Mouse (Mus musculus): ENCODE measurements at regions not wholly inside any gene's neighbourhood (a gene's known extent, or its start where the extent isn't known, plus 50 kb on each side); places are given as distances from the start of the nearest gene placed in this dataset.

- 94% methylated on average over 6 of the region's 6 CpGs for WGBS
- peaks cover 9% of the 10 kb centered on the region; the same call in 1 of the 2 replicates for H3K4me1 ChIP-seq (ENCODE audit: control insufficient read depth, insufficient read depth, low read length)
- H3K27ac ChIP-seq (ENCODE audit: insufficient read depth, low read depth, low read length): no peak overlapping the region
- TF ChIP-seq CTCF (IDR thresholded peaks at IDR 0.05; ENCODE audit: insufficient read depth, low read depth, low read length): no peak
- TF ChIP-seq POLR2A (IDR thresholded peaks at IDR 0.05; ENCODE audit: insufficient read depth, low read depth, low read length): no peak
- no peak overlapping the region for H3K4me3 ChIP-seq (ENCODE audit: insufficient read depth, low read depth, low read length)
These were observed 268.5 kb downstream of the Gadd45g start for GRCm38 (mm10) chr13:52114962-52115361.

GRCm38 (mm10) chr13:52116241-52116640 lies 269.8 kb downstream of the Gadd45g start:
- Histone ChIP-seq H3K4me3 (ENCODE audit: insufficient read depth, low read depth, low read length) (no peak overlapping the region), H3K4me1 (ENCODE audit: control insufficient read depth, insufficient read depth, low read length) (peaks cover 9% of the 10 kb centered on the region; the same call in 1 of the 2 replicates), H3K27ac (ENCODE audit: insufficient read depth, low read depth, low read length) (no peak overlapping the region)
- 61% methylated on average over 4 of the region's 4 CpGs for WGBS
- TF ChIP-seq CTCF (IDR thresholded peaks at IDR 0.05; ENCODE audit: insufficient read depth, low read depth, low read length) (no peak), POLR2A (IDR thresholded peaks at IDR 0.05; ENCODE audit: insufficient read depth, low read depth, low read length) (no peak)

GRCm38 (mm10) chr13:52116756-52117155 lies 270.3 kb downstream of the Gadd45g start:
- Histone ChIP-seq H3K4me3 (ENCODE audit: insufficient read depth, low read depth, low read length) (no peak overlapping the region), H3K4me1 (ENCODE audit: control insufficient read depth, insufficient read depth, low read length) (peaks cover 9% of the 10 kb centered on the region; the same call in 1 of the 2 replicates), H3K27ac (ENCODE audit: insufficient read depth, low read depth, low read length) (no peak overlapping the region)
- TF ChIP-seq CTCF (IDR thresholded peaks at IDR 0.05; ENCODE audit: insufficient read depth, low read depth, low read length) (no peak), POLR2A (IDR thresholded peaks at IDR 0.05; ENCODE audit: insufficient read depth, low read depth, low read length) (no peak)
- WGBS: 61% methylated on average over 4 of the region's 4 CpGs

GRCm38 (mm10) chr13:52120795-52121194 lies 274.3 kb downstream of the Gadd45g start:
- TF ChIP-seq CTCF (IDR thresholded peaks at IDR 0.05; ENCODE audit: insufficient read depth, low read depth, low read length) (no peak), POLR2A (IDR thresholded peaks at IDR 0.05; ENCODE audit: insufficient read depth, low read depth, low read length) (no peak)

GRCm38 (mm10) chr13:52125037-52125436 lies 278.6 kb downstream of the Gadd45g start:
- Histone ChIP-seq H3K4me1 (ENCODE audit: control insufficient read depth, insufficient read depth, low read length) (no peaks in the 10 kb centered on the region), H3K4me3 (ENCODE audit: insufficient read depth, low read depth, low read length) (no peak overlapping the region), H3K27ac (ENCODE audit: insufficient read depth, low read depth, low read length) (no peak overlapping the region)
- TF ChIP-seq CTCF (IDR thresholded peaks at IDR 0.05; ENCODE audit: insufficient read depth, low read depth, low read length) (no peak), POLR2A (IDR thresholded peaks at IDR 0.05; ENCODE audit: insufficient read depth, low read depth, low read length) (no peak)
- 82% methylated on average over 4 of the region's 4 CpGs for WGBS

More at GRCm38 (mm10) chr13:52120795-52121194, 274.3 kb downstream of the Gadd45g start:
- Histone ChIP-seq H3K4me3 (ENCODE audit: insufficient read depth, low read depth, low read length) (no peak overlapping the region), H3K27ac (ENCODE audit: insufficient read depth, low read depth, low read length) (no peak overlapping the region), H3K4me1 (ENCODE audit: control insufficient read depth, insufficient read depth, low read length) (peaks cover 5% of the 10 kb centered on the region; the same call in 1 of the 2 replicates)
- WGBS: 94% methylated on average over 8 of the region's 8 CpGs

GRCm38 (mm10) chr13:52127751-52128150 lies 281.3 kb downstream of the Gadd45g start:
- TF ChIP-seq POLR2A (IDR thresholded peaks at IDR 0.05; ENCODE audit: insufficient read depth, low read depth, low read length) (no peak), CTCF (IDR thresholded peaks at IDR 0.05; ENCODE audit: insufficient read depth, low read depth, low read length) (no peak)
- H3K4me3 ChIP-seq (ENCODE audit: insufficient read depth, low read depth, low read length): no peak overlapping the region
- no peaks in the 10 kb centered on the region for H3K4me1 ChIP-seq (ENCODE audit: control insufficient read depth, insufficient read depth, low read length)
- 93% methylated on average over 9 of the region's 9 CpGs for WGBS
- no peak overlapping the region for H3K27ac ChIP-seq (ENCODE audit: insufficient read depth, low read depth, low read length)

GRCm38 (mm10) chr13:52129466-52129865 lies 283.0 kb downstream of the Gadd45g start:
- no peak overlapping the region for H3K4me3 ChIP-seq (ENCODE audit: insufficient read depth, low read depth, low read length)
- no peak overlapping the region for H3K27ac ChIP-seq (ENCODE audit: insufficient read depth, low read depth, low read length)
- H3K4me1 ChIP-seq (ENCODE audit: control insufficient read depth, insufficient read depth, low read length): no peaks in the 10 kb centered on the region
- no peak for TF ChIP-seq CTCF (IDR thresholded peaks at IDR 0.05; ENCODE audit: insufficient read depth, low read depth, low read length)
- no peak for TF ChIP-seq POLR2A (IDR thresholded peaks at IDR 0.05; ENCODE audit: insufficient read depth, low read depth, low read length)
- 92% methylated on average over 4 of the region's 4 CpGs for WGBS

GRCm38 (mm10) chr13:52133202-52133601 lies 286.7 kb downstream of the Gadd45g start:
- no peak for TF ChIP-seq CTCF (IDR thresholded peaks at IDR 0.05; ENCODE audit: insufficient read depth, low read depth, low read length)

GRCm38 (mm10) chr13:52138331-52138945 lies 292.0 kb downstream of the Gadd45g start:
- Histone ChIP-seq H3K4me1 (ENCODE audit: control insufficient read depth, insufficient read depth, low read length) (no peaks in the 10 kb centered on the region), H3K27ac (ENCODE audit: insufficient read depth, low read depth, low read length) (no peak overlapping the region), H3K4me3 (ENCODE audit: insufficient read depth, low read depth, low read length) (no peak overlapping the region)
- TF ChIP-seq POLR2A (IDR thresholded peaks at IDR 0.05; ENCODE audit: insufficient read depth, low read depth, low read length) (no peak), CTCF (IDR thresholded peaks at IDR 0.05; ENCODE audit: insufficient read depth, low read depth, low read length) (no peak)
- WGBS: 75% methylated on average over 6 of the region's 6 CpGs

More at GRCm38 (mm10) chr13:52133202-52133601, 286.7 kb downstream of the Gadd45g start:
- no peaks in the 10 kb centered on the region for H3K4me1 ChIP-seq (ENCODE audit: control insufficient read depth, insufficient read depth, low read length)
- no peak overlapping the region for H3K27ac ChIP-seq (ENCODE audit: insufficient read depth, low read depth, low read length)
- no peak overlapping the region for H3K4me3 ChIP-seq (ENCODE audit: insufficient read depth, low read depth, low read length)
- WGBS: 66% methylated on average over 3 of the region's 3 CpGs

All from olfactory bulb, adult 2 months (tissue).